Mouse (Mus musculus): ENCODE data around the gene Actn4.

Actn4 gene

GRCm38 (mm10) chr7:28948746-28949145 is 13.4 kb downstream of the Actn4 start:
- no peak for DNase-seq

- no peak for DNase-seq
These were observed 15.9 kb downstream of the Actn4 start for GRCm38 (mm10) chr7:28946271-28946610.

GRCm38 (mm10) chr7:28945416-28946270 is 16.5 kb downstream of the Actn4 start:
- no peak for DNase-seq

- no peak for DNase-seq
These were observed 17.3 kb downstream of the Actn4 start for GRCm38 (mm10) chr7:28944756-28945415.

- no peak for DNase-seq
These were observed 18.5 kb downstream of the Actn4 start for GRCm38 (mm10) chr7:28943451-28944180.

- no peak for DNase-seq
These were observed 20.6 kb downstream of the Actn4 start for GRCm38 (mm10) chr7:28941542-28941941.

- no peak for DNase-seq
These were observed 21.0 kb downstream of the Actn4 start for GRCm38 (mm10) chr7:28941129-28941528.

GRCm38 (mm10) chr7:28939418-28940183 is 22.5 kb downstream of the Actn4 start:
- DNase-seq, result no peak

GRCm38 (mm10) chr7:28938654-28939053 is 23.5 kb downstream of the Actn4 start:
- no peak for DNase-seq

GRCm38 (mm10) chr7:28936787-28937186 is 25.4 kb downstream of the Actn4 start:
- DNase-seq, result no peak

- DNase-seq, result no peak
These were observed 28.3 kb downstream of the Actn4 start for GRCm38 (mm10) chr7:28933825-28934224.

GRCm38 (mm10) chr7:28932421-28933041 is 29.6 kb downstream of the Actn4 start:
- no peak for DNase-seq

- DNase-seq, result no peak
These were observed 30.5 kb downstream of the Actn4 start for GRCm38 (mm10) chr7:28931695-28932039.

GRCm38 (mm10) chr7:28931032-28931694 is 31.0 kb downstream of the Actn4 start:
- DNase-seq, result no peak

- DNase-seq, result no peak
These were observed 31.7 kb downstream of the Actn4 start for GRCm38 (mm10) chr7:28930320-28931031.

- no peak for DNase-seq
These were observed 32.8 kb downstream of the Actn4 start for GRCm38 (mm10) chr7:28929381-28929780.

- DNase-seq, result no peak
These were observed 36.0 kb downstream of the Actn4 start for GRCm38 (mm10) chr7:28926172-28926571.

GRCm38 (mm10) chr7:28925317-28925716 is 36.8 kb downstream of the Actn4 start:
- DNase-seq, result no peak

GRCm38 (mm10) chr7:28924802-28925201 is 37.3 kb downstream of the Actn4 start:
- DNase-seq, result no peak

- DNase-seq, result no peak
These were observed 38.3 kb downstream of the Actn4 start for GRCm38 (mm10) chr7:28923865-28924291.

- DNase-seq, result no peak
These were observed 39.5 kb downstream of the Actn4 start for GRCm38 (mm10) chr7:28922606-28923005.
